Mouse (Mus musculus) mouse trophoblast stem cell (cell line): Measurements from ENCODE around the gene Cldnd2.

Source experiments
- in situ Hi-C, 2 experiments: fragments of 300-500 bp; cut with MseI, MboI; formaldehyde crosslinking; loops; 2 replicates in 1 of 2; 3 replicates in 1 of 2; pipeline ENCODE4 v1.15.1; 2025

Cldnd2 gene

DNA sequence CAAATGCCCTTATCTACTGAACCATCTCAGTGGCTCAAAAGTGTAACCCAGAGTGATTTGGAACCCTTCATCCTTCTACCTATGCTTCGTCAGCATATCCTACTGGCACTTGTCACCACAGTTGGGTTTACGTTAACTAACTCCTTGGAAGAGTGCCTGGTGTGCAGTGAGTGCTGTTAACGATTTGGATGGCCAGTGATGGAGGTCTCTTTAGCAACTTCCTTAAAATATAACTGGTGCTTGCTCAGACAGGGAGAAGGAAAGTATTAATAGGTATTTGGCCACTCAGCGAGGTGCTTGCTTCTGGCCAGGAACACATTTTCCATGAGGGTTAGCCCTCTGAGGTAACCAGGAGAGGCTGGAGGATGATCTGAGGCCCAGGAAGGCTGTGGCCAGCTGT is 7.2 kb downstream of the Cldnd2 start:
- in situ Hi-C loops, result no loop called here

DNA sequence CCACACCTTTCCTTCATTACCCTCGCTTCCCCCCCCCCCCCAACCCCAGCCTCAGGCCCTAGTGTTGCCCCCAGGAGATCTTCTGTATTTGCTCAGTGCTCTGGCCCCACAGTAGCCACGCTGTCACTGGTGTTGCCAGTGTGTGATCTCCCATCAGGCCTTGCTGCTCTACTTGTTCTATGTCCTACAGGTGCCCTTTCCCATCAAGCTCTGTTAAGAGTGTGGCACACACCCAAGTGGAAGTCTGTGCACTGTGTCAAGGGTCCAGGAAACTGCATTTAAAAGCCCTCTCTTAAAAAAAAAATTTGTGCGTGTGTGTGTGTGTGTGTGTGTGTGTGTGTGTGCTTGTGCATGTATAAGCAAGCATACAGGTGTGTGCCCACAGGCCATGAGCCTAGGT is 7.7 kb downstream of the Cldnd2 start:
- in situ Hi-C loops, result no loop called here

DNA sequence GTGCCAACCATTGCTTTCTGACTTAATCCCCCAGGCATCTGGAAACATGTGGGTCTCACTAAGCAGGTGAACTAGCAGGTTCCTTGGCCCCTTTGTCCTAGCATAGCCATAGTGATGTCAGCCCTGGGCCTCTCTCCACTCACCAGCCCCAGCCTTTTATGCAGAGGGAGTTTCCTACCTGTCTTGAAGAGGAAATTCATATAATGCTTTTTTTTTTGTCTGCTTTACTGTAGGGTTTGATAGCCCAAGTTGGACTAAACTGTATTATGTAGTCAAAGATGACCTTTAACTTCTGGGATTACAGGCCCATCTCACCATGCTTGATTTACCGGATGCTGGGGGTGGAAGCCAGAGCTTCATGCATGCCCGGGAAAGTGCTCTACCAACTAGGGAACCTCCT is 9.2 kb downstream of the Cldnd2 start:
- in situ Hi-C loops, result no loop called here

DNA sequence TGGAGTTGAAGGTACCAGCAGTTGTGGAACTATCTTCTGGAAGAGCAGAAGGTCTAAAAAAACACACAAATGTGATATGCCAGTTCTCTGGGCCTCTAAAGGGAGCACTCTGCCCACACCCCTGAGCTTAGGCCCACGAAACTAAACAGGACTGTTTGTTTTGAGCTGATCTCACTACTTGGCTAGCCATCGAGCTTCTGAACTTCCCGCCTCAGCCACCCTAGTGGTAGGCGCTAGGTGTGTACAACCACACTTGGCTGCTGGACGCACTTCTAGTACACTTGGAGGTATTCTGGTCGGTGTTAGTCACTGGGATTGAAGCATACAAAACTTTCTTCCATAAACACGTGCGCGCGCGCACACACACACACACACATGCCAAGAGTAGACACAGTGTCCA is 11.1 kb downstream of the Cldnd2 start:
- in situ Hi-C loops, result no loop called here

DNA sequence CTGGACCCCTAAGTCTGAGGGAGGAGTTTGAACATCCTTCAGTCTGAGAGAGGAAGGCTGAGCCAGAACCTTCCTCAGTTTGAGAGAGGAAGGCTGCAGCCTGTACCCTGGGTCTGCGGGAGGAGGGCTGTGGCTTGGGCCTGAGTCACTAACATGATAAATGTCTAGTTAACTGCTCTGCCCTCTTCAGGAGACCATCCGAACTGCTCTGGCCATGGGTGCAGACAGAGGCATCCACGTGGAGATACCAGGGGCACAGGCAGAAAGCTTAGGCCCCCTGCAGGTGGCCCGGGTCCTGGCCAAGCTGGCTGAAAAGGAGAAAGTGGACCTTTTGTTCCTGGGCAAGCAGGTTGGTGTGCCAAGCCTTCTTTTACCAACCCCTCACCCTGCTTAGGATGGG is 12.0 kb downstream of the Cldnd2 start:
- in situ Hi-C loops, result no loop called here

DNA sequence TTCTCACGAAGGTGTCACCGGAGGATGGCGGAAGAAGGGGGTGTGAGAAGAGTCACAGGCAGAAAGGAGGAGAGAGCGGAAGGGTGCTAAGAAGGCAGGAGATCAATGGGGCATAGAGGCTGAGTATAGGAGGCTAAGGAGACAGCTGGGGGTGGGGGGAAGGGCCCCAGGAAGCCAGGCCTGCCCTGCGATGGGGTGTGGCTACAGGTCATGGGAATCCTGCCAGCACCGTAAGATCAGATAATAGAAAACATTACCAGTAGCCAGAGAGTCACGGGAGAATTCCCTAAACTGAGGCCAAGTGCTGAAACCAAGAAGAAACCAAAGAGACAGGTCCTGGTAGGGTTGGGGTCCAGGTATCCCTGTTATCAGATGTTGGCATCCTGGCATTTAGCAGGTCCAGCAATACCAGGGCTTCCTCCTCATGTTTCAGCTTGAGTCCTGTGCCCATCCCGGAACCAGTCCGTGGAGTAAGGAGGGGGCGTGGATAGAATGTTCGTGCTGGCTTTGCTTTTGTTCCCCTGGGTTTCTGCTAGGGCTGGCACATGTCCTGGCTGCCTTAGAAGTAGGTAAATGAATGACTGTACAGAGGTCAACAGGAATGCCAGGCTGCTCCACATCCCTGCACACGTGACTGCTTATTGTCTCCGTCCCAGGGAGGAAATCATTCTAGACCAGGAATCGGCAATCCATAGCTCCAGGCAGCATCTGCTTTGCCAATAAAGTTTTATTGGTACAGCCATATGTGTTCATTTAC is 13.2 kb downstream of the Cldnd2 start:
- in situ Hi-C loops, result no loop called here

DNA sequence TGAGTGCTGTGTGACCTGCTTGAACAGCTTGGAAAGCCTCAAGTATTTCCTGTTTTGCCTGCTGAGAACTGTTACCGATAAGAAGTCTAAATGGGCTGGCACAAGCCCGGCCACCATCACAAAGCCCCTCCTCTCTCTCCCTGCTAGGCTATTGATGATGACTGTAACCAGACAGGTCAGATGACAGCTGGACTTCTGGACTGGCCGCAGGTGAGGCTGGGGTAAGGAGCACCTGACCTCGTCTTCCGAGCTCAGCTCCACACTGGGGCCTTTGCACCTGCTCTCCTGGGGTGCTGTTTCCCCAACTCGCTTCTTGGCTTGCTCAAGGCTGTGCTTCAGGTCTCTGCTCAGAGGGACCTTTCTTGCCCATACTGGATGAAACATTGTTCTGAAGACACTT is 13.8 kb downstream of the Cldnd2 start:
- in situ Hi-C loops, result no loop called here

DNA sequence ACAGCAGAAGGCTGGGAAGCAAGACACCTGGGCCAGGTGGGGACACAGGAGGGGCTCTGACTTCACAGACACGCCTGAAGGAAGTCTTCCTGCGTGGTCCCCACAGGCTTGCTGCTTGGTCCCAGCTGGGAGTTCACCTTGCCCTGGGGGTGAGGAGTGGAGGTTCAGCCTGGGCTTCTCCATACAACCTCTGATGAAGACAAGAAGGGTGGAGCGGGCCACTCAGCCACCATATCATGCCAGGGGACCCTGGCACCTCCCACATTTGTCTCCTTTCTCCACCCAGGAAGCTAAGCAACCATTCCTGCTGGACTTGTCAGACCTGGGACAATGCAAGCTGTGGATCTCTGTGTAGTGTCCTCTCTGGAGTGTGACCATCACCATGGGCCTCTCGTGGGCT is 22.3 kb downstream of the Cldnd2 start, which contains the start of gene Vsig10l:
Vsig10l (plus strand) TSS at position 301 of the 400 bp plus-strand sequence.
- in situ Hi-C loops, result no loop called here

DNA sequence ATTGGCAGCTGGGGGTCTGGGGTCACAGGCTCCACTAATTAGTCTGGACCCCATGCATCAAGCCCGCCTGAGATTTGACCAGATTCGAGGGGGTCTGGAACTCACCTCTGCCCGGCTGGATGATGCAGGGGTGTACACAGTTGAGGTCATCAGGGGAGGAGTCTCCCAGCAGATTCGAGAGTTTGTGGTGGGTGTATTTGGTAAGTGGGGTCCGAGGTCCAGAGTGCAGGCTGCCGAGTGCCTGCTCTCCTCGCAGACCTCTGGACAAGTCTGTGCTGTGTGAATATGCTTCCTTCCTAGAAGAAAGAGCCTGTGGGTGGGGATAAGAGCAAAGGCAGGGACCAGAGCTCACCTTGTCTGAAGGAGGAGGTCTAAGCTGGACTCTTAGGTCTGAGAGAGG is 23.4 kb downstream of the Cldnd2 start:
- in situ Hi-C loops, result no loop called here

DNA sequence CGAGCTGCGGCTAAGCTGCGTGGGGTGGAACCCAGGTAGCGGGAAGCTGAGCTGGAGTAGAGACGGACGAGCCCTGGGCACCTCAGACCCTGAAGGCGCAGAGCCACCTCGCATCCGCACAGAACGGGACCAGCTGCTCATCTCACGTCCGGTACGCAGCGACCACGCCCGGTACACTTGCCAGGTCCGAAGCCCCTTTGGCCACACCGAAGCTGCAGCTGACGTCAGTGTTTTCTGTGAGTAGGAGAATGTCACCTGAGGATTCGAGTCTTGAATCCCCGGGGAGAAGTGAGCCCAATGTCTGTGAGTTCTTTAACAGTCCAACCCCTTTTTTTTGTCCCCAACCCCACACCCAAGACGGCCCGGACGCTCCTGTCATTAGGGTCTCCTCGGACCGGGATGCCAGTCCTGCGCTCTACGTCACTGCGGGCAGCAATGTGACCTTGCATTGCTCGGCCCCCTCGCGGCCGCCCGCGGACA is 24.3 kb downstream of the Cldnd2 start:
- in situ Hi-C loops, result no loop called here

DNA sequence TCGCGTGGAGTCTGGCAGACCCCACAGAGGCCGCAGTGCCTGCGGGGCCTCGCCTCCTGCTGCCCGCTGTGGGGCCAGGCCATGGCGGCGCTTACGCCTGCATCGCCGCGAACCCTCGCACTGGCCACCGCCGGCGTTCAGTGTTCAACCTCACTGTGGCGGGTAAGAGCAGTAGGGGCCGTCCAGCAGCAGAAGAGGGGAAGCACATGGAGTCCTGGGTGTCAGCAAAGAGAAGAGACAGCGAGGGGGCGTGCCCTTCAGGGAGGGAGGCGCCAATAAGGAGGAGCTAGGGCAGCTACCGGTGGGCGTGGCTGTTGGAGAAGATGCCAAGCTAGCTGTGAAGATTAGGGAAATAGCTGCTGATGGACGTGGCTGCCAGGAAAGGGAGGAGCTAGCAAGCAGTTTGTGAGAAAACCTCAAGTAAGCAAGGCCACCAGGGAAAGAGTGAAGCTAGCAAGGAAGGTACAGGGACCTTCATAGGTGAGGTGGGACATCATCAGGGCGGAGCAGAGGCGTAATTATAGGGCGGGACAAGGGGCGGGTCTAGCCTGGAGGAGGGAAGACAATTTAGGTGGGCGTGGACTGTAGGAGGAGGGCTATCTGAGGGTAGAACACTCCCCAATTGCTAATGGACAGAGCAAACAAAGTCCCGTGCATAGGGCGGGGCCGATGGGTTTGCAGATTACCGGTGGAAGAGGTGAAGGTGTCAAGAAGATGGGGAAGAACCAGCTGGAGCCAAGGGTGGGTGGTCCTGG is 24.9 kb downstream of the Cldnd2 start:
- in situ Hi-C loops, result no loop called here

DNA sequence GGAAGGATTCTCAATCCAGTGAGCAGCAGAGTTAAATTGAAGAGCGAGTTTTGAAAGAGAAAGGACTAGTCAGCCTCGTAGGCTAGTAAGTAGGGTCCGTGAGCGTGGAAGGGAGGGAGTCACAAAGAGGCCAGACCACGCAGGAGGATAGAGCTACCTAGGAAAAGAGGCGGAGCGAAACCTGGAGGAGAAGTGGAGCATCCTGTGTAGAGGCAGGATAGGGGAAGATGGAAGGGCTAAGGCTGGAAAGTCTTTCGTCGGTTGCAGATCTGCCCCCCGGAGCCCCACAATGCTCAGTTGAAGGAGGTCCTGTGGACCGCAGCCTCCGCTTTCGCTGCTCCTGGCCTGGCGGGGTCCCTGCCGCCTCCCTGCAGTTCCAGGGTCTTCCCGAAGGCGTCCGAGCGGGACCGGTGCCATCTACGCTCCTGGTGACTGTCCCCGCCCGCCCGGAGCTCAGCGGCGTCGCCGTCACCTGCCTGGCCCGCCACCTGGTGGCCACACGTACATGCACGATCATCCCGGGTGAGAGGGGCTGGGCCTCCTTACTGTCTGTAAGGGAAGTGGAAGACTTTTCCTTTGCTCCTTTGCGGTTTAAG is 25.6 kb downstream of the Cldnd2 start:
- in situ Hi-C loops, result no loop called here

DNA sequence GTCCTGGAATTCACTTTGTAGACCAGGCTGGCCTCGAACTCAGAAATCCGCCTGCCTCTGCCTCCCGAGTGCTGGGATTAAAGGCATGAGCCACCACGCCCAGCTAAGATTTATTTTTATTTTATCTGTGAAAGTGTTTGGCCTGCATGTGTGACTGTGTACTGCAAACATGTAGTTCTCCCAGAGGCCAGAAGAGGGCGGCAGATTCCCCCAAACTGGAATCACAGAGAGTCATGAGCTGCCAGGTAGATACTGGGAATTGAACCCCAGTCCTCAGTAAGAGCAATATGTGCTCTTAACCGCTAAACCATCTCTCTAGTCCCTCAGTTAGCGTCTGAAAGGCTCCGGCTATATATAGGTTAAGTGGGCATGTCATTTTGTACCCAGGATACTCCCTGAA is 29.8 kb downstream of the Cldnd2 start:
- in situ Hi-C loops, result no loop called here

DNA sequence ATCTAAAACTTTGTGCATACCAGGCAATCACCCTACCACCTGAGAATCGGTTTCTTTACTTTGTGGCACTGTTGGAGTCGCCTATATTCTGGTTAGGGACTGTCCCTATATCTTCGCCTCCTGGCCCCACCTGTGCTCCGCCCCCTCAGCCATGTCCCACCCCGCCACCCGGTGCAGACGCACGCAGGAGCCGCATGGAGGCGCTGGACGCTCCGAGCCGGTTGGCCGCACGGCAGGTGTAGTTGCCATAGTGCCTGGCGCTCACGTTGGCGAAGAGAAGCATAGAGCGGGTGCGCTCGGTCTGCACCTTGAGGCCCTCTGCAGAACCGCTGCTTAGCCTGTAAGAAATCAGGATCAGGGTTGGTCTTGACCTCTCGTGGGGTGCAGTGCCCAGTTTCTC is 35.1 kb downstream of the Cldnd2 start:
- in situ Hi-C loops, result no loop called here

DNA sequence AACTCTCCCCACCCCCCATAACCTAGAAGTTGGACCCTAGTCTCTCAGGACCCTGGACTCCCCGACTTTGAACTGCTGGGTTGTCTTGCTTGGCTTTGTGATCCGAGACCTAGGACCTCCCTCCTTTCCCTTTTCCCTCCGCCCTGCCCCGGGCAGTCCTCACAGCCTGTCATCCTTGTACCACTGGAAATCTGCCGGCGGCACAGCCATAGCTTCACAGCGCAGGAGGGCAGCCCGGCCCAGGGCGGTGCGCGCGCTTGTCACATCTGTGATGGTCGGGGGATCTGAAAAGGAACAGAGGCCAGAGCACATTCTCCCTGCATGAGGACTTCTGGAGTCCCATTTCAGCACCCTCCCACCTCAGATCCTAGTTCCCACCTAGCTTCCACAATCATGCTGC is 35.8 kb downstream of the Cldnd2 start:
- in situ Hi-C loops, result no loop called here

DNA sequence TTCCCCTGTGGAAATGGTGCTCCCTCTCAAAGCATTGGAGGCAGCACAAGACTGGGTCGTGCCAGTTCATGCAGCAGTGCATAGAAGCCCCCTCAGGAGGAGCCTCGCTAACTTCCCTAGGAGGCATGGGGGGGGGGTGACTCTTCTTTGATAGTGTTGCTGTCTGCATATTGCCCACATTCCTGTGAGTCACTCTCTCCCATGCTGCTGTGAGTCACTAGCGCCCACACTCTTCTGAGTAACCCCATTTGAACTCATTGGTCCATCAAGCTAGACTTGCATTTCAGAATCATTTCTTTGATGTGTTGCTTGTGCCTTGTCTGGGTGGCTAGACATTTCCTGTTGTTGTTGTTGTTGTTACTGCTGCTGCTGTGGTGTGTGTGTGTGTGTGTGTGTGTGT is 40.6 kb downstream of the Cldnd2 start:
- in situ Hi-C loops, result no loop called here

DNA sequence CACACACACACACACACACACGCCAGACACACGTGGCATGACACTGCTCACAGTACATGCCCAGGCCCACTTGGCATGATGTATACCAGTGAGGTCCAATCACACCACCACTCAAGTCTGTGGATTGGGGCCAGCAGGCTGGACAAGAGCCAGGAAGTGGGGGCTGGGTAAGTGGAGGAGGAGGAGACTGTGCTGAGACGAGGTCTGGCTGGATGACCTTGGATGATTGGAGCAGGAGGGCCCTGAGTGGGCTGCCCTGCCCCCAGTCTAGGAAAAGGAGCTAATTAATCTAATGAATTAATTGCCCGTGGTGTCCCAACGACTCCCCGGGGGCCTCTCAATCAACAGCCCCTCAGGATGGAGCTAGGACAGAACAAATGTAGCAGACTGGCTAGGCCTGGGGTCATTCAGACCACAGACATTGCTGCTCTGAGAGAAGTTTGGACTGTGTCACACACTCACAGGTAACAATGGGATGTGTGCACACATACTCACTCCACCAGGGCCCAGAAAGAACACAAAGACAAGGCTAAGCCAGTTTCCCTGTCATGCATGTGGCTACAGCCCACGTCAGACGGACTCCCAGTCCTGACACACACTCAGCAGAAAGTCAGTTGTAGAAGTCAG is 41.6 kb downstream of the Cldnd2 start:
- in situ Hi-C loops, result no loop called here

DNA sequence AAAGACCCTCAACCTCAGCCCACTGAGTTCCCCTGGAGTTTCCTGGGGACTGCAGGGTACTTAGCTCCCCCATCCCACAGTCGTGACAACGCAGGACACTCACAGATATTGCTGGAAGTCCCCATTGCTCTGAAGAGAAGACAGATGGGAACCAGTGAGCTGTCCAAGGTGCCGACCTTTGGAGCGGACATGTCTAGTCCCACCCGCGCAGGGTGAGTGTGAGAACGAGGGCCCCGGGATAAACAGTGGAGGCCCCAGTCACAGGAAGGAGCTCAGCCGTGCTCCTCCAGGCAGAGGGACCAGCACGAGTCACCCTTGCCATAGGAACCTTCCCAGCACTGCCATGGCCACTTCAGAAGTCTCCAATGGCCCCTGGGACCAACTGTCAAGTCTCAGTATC is 42.7 kb downstream of the Cldnd2 start:
- in situ Hi-C loops, result no loop called here

DNA sequence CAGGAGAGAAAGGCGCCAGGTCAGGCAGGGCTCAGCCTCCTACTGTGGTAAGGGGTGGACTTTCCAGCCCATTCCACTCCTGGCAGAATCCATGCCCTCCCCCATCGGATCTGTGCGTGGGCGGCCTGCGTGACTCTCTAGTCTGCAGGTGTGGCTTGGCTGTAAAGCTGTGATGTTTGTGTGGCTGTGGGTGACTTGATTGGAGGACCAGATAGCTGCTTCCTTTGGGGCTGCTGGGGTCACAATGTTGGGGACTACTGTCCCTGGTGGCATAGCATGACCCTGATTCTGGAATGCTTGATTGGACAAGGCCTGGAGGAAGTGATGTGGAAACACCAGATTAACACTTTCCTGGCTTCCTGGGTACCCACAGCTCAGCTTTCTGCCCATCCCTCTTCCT is 48.1 kb downstream of the Cldnd2 start:
- in situ Hi-C loops, result no loop called here

DNA sequence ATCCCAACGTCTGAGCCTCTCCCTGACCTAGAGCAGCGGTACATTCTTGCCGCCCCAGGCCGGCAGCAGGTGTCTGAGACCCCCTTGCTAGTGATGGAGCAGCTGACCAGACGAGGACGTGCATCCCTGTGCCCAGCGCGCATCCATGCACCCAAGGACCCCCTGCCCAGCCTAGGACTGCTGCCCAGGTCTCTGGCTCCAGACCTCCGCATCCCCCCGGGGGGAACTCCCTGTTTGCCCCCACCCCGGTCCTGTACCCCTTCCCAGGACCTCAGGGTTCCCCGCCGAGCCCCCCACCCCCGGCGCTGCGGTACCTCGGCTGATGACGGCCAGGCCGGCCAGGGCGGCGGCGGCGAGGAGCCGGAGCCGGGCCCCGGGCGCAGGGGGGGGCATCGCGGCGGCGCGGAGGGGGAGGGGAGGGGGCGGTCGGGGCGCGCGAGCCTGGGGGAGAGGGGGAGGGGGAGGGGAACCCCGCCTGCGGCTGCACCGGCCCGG is 49.1 kb downstream of the Cldnd2 start, which contains the start of gene Iglon5:
Iglon5 (minus strand) TSS at position 445 of the 495 bp plus-strand sequence.
- in situ Hi-C loops, result no loop called here

DNA sequence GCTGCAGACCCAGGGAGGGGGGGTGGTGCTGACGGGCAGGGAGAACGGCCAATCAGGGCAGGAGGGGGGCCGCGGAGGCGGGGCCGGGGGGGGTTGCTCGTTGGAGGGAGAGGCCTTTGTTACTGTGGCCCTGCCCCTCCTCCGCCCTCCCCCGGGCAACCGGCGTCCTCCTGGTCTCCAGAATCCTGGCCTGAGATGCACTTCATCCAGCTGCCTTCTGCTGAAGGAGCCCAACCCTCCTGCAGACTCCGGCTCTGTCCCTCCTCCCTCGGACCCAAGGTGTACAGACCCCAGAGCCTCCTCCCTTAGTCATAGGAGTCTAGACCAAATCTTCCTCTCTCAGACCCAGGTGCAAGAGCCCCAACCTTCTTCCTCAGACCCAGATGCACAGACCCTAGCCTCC is 49.6 kb downstream of the Cldnd2 start:
- in situ Hi-C loops, result no loop called here

DNA sequence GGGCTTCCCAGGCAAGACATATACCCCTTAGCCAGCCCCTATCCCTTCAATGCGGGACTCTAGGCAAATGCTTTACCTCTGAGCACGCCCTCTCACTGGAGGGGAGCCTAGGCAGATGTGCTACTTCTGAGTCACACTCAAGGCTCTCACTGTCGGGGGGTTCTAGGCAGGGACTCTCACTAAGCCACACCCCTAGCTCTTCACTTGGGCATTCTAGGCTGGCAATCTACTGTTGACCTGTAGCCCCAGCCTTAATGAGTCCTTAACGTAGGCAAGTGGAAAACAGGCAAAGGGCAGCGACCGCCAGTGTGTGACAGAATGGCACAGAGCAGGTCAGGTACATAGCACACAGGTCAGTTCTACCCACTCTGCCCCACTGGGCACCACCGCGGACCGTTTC is 50.3 kb downstream of the Cldnd2 start:
- in situ Hi-C loops, result no loop called here
